Mouse (Mus musculus) T-helper 2 cell (primary cell): ENCODE measurements around the gene Cluh.

Source experiments
- in situ Hi-C: fragments of 300-600 bp; cut with MboI, MseI; formaldehyde crosslinking; loops from one replicate; pipeline ENCODE4 v1.15.1; 2025; ENCODE audit warnings: high pct_unique_total_duplicates

The Cluh gene

GRCm38 (mm10) chr11:74649095-74649646, at the start of gene Cluh:
Cluh (plus strand) TSS chr11:74649495.
- in situ Hi-C loops, result no loop called here

- in situ Hi-C loops, result no loop called here
Measured at GRCm38 (mm10) chr11:74602286-74602685, 47.0 kb upstream of the Cluh start.

- in situ Hi-C loops, result no loop called here
Measured at GRCm38 (mm10) chr11:74610068-74610467, 39.2 kb upstream of the Cluh start.

DNA sequence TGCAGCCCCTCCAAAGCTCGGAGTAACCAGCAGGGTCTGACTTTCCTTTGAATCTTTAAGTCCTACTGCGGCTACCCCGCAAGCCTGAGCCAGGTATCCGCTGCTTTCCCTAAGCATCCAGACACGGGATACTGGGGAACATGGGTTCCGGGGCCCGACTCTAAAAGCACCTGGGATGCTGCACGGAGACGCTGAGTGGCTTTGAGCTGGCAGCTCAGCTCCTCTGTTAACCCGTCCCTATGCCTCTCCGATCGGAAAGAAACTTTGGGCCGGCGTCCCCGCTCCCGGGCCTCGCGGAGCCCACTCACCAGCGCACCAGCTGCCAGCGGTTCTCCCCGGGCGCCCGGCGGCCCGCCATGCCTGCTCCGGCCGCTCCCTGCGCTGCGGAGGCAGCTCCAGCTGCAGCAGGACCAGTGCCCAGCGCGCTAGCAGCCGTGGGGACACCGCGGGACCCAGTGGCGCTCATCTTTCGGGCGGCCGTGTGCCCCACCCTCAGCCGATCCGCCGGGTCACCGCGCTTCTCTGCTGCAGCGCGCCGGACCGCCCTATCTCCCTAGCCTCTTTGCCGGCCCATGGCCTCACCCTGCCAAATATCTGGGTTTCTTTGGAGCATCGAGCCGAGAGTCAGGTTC, 38.6 kb upstream of the Cluh start, which contains the start of gene Rap1gap2:
TSS of gene Rap1gap2 (minus strand) at position 371 of the 632 bp plus-strand sequence.
- in situ Hi-C loops, result no loop called here

GRCm38 (mm10) chr11:74611437-74611836, 37.9 kb upstream of the Cluh start:
- in situ Hi-C loops, result no loop called here

DNA sequence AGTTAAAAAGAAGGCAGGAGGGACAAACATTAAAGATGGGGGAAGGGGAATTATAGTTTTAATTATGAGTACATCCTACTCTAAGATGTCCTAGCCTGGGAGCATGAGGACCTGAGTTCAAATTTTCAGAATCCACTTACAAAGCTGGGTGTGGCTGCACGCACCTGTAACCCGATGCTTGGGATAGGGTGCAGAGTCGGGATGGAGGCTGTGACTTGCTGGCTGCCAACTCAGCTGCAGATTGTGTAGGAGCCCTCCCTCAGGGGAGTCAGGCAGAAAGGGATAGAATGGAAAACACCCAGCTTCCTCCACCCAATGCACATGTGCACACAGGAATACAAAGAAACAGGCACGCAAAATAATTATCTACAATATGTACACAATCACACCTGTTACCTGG, 35.9 kb upstream of the Cluh start:
- in situ Hi-C loops, result no loop called here

GRCm38 (mm10) chr11:74615571-74615970, 33.7 kb upstream of the Cluh start:
- in situ Hi-C loops, result no loop called here

GRCm38 (mm10) chr11:74619201-74619955, 29.9 kb upstream of the Cluh start, which contains the start of gene Ccdc92b:
Ccdc92b (plus strand) TSS chr11:74619605.
- in situ Hi-C loops, result no loop called here

GRCm38 (mm10) chr11:74619956-74620300, 29.4 kb upstream of the Cluh start:
- in situ Hi-C loops, result no loop called here

GRCm38 (mm10) chr11:74621974-74622669, 27.2 kb upstream of the Cluh start:
- in situ Hi-C loops, result no loop called here

GRCm38 (mm10) chr11:74623693-74624092, 25.6 kb upstream of the Cluh start:
- in situ Hi-C loops, result no loop called here

- in situ Hi-C loops, result no loop called here
Measured at GRCm38 (mm10) chr11:74625333-74625732, 24.0 kb upstream of the Cluh start.

DNA sequence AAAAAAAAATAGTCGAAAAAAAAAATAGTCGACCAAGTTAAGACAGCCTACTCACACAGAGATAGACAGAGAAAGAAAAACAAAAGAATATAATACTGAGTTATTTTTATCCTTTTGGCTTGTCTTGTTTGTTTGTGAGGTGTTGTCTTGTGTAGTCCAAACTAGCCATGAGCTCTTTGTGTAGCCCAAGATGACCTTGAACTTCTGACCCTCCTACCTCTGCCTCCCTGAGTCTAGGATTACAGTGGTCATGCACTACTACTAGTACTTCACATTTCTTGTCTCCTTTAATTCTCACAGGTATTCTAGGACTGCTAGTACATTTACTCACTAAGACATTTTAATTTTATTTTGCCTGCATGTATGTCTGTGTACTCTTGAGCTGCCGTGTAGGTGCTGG, 21.8 kb upstream of the Cluh start:
- in situ Hi-C loops, result no loop called here

- in situ Hi-C loops, result no loop called here
Measured at GRCm38 (mm10) chr11:74631880-74632789, 17.2 kb upstream of the Cluh start.

DNA sequence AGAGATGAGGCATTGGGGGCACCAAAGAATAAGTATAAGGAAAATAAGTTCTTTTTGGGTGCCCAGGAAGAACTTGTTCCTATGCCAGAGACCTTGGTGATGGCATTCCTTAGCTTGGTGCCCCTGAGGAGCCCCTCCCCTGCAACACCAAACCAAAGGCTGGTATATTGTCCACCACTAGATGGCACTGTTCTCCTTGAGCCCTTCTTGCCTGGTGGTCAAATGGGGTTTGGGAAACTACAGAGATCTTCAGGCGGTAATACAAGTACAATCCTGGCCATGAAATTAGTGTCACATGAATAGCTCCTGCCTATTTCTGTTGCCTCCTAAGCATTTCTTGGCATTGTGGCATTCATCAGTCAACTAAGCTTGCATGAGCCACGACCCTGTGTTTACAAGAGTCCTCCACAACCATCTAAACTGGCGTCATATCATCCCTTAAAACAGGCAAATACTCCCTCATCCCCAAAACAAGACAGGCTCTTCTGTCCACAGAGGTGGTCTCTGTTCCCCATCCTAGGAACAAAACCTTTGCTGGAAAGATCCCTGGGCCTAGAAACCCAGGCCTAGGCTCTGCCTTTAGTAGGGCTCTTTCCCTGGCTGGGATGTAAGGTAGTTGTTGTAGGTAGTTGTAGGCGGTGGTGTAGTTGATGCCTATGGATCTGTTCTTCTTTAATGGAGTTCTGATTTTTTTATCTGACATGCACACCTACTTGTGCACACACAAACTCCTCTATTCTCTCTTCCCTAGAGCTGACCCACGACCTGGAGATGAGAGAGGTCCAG, 14.6 kb upstream of the Cluh start:
- in situ Hi-C loops, result no loop called here

DNA sequence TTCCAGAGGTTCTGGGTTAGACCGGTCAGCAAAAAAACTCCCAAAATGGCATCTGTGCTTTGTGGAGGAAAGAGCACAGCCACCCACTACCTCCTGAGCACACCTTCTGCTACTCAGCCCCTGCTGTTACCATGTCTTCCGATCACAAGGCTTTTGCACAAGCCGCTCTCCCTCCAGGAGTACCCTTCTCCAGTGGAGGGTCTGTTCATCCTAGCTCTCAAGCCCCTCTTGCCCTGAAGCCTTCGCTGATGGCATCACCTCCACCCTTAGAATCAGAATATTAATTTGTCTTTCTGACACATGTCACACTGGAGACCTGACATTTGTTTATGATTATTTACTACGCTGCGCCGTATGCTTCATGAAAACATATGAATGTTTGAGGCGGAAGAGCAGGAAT, 11.8 kb upstream of the Cluh start:
- in situ Hi-C loops, result no loop called here

DNA sequence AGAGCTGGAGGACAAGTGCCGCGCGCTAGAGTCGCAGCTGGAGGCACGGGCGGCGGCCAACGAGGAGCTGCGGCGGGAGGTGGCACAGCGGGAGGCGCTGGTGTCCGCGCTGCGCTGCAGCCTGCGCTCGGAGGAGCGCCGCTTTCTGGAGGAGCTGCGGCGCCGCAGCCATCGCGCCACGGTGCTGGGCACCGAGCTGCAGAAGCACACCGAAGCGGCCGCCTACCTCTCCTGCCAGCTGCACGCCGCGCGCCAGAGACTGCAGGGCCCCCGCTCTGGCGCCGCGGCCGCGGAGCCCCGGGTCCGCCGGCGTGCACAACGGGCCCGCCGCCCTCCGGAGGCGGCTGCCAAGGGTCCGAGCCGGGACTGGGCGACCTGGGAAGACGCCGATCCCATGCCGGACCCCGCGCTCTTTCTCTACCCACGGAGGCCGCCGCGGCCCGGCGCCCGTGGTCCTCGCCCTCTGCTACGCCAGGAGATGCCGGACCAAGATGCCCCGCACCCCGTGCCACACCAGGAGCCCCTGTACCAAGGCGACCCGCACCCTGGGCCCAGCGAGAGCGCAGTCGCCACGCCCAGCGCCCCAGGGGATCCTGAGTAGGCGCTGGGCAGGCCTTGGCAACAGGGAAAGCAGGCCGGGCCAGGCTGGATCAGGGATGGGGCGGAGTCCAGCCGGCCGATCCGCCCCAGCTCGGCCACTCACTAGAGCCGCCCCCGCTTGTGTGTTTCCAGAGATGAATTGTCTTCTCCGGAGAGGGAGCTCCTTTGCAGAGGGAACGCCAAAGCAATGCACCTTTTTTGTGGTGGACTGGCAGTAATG, 11.1 kb upstream of the Cluh start:
- in situ Hi-C loops, result no loop called here

- in situ Hi-C loops, result no loop called here
Measured at GRCm38 (mm10) chr11:74638791-74639411, 10.4 kb upstream of the Cluh start.

GRCm38 (mm10) chr11:74639628-74640027, 9.7 kb upstream of the Cluh start:
- in situ Hi-C loops, result no loop called here
